Mouse (Mus musculus) adrenal gland, adult 8-10 months (tissue): ENCODE measurements at regions not wholly inside any gene's neighbourhood (a gene's known extent, or its start where the extent isn't known, plus 50 kb on each side); places are given as distances from the start of the nearest gene placed in this dataset.
A peak's percentile ranks its signal among the peaks of the same experiment; 100 is the strongest.

Source experiments
- DNase-seq: peaks from one replicate; pipeline ENCODE4 v3.0.0; 2022

GRCm38 (mm10) chr9:85450877-85451276 lies 123.7 kb upstream of the Tent5a start:
- no peak for DNase-seq

GRCm38 (mm10) chr9:85449493-85449892 lies 122.3 kb upstream of the Tent5a start:
- no peak for DNase-seq

GRCm38 (mm10) chr9:85442761-85443505 lies 115.8 kb upstream of the Tent5a start:
- DNase-seq: no peak

- DNase-seq: no peak
These were observed 112.5 kb upstream of the Tent5a start for GRCm38 (mm10) chr9:85439664-85440063.

GRCm38 (mm10) chr9:85432220-85432619 lies 105.1 kb upstream of the Tent5a start:
- no peak for DNase-seq

GRCm38 (mm10) chr9:85426809-85427208 lies 99.7 kb upstream of the Tent5a start:
- no peak for DNase-seq

- no peak for DNase-seq
These were observed 96.8 kb upstream of the Tent5a start for GRCm38 (mm10) chr9:85423908-85424307.

GRCm38 (mm10) chr9:85414391-85414790 lies 87.2 kb upstream of the Tent5a start:
- no peak for DNase-seq

- DNase-seq: no peak
These were observed 86.7 kb upstream of the Tent5a start for GRCm38 (mm10) chr9:85413813-85414212.

GRCm38 (mm10) chr9:85410643-85411296 lies 83.6 kb upstream of the Tent5a start:
- peak; percentile 10 for DNase-seq

GRCm38 (mm10) chr9:85409974-85410506 lies 82.9 kb upstream of the Tent5a start:
- DNase-seq: no peak

- no peak for DNase-seq
These were observed 81.3 kb upstream of the Tent5a start for GRCm38 (mm10) chr9:85408461-85408860.

- no peak for DNase-seq
These were observed 80.4 kb upstream of the Tent5a start for GRCm38 (mm10) chr9:85407592-85407991.

- no peak for DNase-seq
These were observed 74.6 kb upstream of the Tent5a start for GRCm38 (mm10) chr9:85401736-85402135.

- no peak for DNase-seq
These were observed 73.6 kb upstream of the Tent5a start for GRCm38 (mm10) chr9:85400600-85401313.

- no peak for DNase-seq
These were observed 67.8 kb upstream of the Tent5a start for GRCm38 (mm10) chr9:85394975-85395374.

- no peak for DNase-seq
These were observed 64.1 kb upstream of the Tent5a start for GRCm38 (mm10) chr9:85391283-85391682.

- DNase-seq: no peak
These were observed 61.7 kb upstream of the Tent5a start for GRCm38 (mm10) chr9:85388775-85389393.

GRCm38 (mm10) chr9:85382413-85382812 lies 55.3 kb upstream of the Tent5a start:
- no peak for DNase-seq

- no peak for DNase-seq
These were observed 53.6 kb upstream of the Tent5a start for GRCm38 (mm10) chr9:85380756-85381155.

GRCm38 (mm10) chr9:85379135-85379534 lies 52.0 kb upstream of the Tent5a start:
- DNase-seq: no peak
